Mouse (Mus musculus): ENCODE measurements around the gene Fam76b. TPM values are rescaled to one million over a fixed set of nuclear protein-coding genes. Genes with fewer than 3 reads are reported as not detected.

The Fam76b gene
- polyA plus RNA-seq, 1 experiment from 2014 or later: 24.9 TPM

DNA sequence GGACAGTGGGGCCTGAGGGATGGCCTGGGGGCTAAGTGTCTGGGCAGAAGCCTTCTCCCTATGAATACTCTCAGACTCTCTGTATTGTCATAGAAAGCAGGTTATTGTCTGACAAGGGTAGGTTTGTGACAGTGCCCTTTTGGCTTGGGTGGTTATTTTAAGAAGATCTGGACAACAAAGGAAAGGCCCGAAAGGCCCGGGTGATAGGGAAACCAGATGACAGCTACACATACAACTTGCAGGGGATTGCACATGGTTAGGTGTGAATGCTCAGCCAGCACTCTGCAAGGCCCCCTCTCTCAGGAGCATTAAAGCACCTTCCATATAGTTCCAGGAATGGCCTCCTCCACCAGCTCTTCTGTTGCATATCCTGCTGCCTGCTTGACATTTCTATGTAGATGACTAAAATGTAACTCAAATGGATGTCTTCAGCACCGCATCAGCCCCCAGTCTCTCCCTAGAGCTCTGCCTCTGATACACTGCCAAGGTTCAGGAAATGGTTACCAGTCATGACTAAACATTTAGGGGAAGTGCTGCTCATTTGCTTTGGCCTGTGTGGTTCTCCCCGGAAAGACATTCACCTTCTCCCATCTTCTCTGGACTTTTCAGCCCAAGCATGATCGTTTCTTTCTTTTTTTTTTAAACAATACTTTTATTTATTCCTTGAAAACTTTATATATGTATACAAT lies 76.7 kb downstream of the Fam76b start:
- no peaks in the 10 kb centered on the region for H3K36me3 ChIP-seq (ENCODE audit: control insufficient read depth, insufficient read depth)
- no peak overlapping the region for H3K4me3 ChIP-seq (replicated peaks; ENCODE audit: low read length)
- no peak overlapping the region for H3K27ac ChIP-seq (ENCODE audit: low read length)
- no peaks in the 10 kb centered on the region for H3K27me3 ChIP-seq (replicated peaks; ENCODE audit: control insufficient read depth, insufficient read depth, low read length)
- H3K4me1 ChIP-seq (replicated peaks; ENCODE audit: control insufficient read depth, insufficient read depth, low read length): no peaks in the 10 kb centered on the region
- H3K4me2 ChIP-seq (ENCODE audit: low read length): no peak overlapping the region
- no peaks in the 10 kb centered on the region for H3K9me3 ChIP-seq (ENCODE audit: control insufficient read depth, low read length)
- WGBS: 94% methylated on average over 5 of the region's 5 CpGs
- ATAC-seq: no peak
- H3K9ac ChIP-seq (replicated peaks; ENCODE audit: low read depth, low read length): no peak overlapping the region

Other genes with a start within 250 kb of the Fam76b start
- 65.7 and 67.0 TPM in 2 replicates for gene Mtmr2, start 79.3 kb upstream of the Fam76b start, polyA plus RNA-seq (2015; fragmentation: Nextera tagmentation; extraction: Ambion mirVana)
- gene Cep57, start 609 bp upstream of the Fam76b start, polyA plus RNA-seq (2015; fragmentation: Nextera tagmentation; extraction: Ambion mirVana): 41.5 and 46.9 TPM in 2 replicates